Mouse (Mus musculus) megakaryocyte, embryonic 14.5 days (primary cell): ENCODE measurements around the gene Piezo1. TPM values are rescaled to one million over a fixed set of nuclear protein-coding genes. Genes with fewer than 3 reads are reported as not detected.

Experiments used
- H3K27me3 ChIP-seq: replicated peaks from 2 replicates; pipeline ENCODE3; 2012; ENCODE audit warnings: inconsistent platforms
- H3K36me3 ChIP-seq: replicated peaks from 2 replicates; pipeline ENCODE3; 2012; ENCODE audit warnings: low read length, inconsistent platforms, mixed read lengths
- H3K4me1 ChIP-seq: 2 replicates; pipeline ENCODE4 v1.6.1; 2012; ENCODE audit warnings: inconsistent platforms
- H3K4me3 ChIP-seq: replicated peaks from 2 replicates; pipeline ENCODE3; 2012; ENCODE audit warnings: moderate library complexity, mild to moderate bottlenecking, inconsistent platforms
- H3K9me3 ChIP-seq: 2 replicates; pipeline ENCODE4 v1.6.1; 2012; ENCODE audit warnings: inconsistent platforms
- FLI1 ChIP-seq: IDR thresholded peaks from 2 replicates; pipeline ENCODE4 v1.6.1; 2012; ENCODE audit warnings: low read length, inconsistent platforms, mixed read lengths
- GATA1 ChIP-seq: IDR thresholded peaks from 3 replicates; pipeline ENCODE4 v1.6.1; 2012; ENCODE audit warnings: mixed read lengths, low read length, inconsistent platforms, borderline replicate concordance
- polyA plus RNA-seq: library from polyadenylated mRNA; stranded (reverse); fragments of >175 nt; gene quantifications from 2 replicates; pipeline ENCODE4 v1.2.3, GENCODE M21; 2012; ENCODE audit warnings: low replicate concordance; ENCODE audit not compliant: insufficient read depth

Gene Piezo1
- polyA plus RNA-seq, 1 experiment = 25.0 TPM

DNA sequence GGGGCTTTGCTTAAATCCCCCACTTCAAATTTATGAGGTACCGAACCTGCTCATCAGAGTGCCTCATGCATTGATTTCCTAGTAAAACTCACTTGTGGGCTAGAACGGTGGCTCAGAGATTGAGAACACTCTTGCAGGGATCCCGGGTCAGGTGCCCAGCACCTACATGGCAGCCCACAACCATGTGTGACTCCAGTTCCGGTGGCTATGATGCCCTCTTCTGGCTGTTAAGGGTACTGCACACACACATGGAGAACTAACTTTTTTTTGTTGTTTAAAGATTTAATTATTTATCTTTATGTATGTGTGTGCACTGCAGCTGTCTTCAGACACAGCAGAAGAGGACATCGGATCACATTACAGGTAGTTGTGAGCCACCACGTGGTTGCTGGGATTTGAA, 115.8 kb downstream of the Piezo1 start:
- TF ChIP-seq FLI1 = no peak
- TF ChIP-seq GATA1 = no peak
- H3K9me3 ChIP-seq = no peaks in the 10 kb centered on the region
- peaks cover 94% of the 10 kb centered on the region for H3K36me3 ChIP-seq
- H3K27me3 ChIP-seq = no peaks in the 10 kb centered on the region
- H3K4me3 ChIP-seq = no peak overlapping the region
- H3K4me1 ChIP-seq = peaks cover 94% of the 10 kb centered on the region

DNA sequence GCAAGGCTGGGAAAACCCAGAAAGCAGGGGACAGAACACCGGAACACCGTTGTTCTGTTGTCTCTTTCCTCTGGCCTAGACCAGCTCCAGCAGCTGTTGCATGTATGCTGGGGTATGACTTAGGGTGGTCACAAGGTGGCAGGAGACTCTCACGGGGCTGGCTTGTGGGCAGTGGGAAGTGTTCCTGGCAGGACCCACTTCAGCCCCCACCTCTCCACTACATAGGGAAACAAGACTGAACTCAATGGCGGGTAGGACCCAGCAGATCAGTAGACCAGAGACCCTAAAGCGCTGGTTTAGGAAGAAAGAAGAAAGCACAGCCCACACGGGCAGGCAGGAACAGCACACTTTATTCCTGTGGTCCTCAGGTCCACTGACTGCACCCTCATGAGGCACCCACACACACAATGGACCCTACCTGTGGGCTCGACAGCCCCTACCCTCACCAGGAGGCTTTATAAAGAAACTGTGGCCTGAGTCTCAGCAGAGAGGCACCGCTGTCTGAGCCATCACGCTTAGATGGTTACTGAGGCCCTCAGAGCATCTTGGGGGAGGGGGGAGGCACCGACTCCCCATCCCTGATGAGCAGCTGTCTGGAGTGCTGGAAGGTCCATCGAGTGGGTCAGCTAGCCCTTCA, 117.7 kb downstream of the Piezo1 start:
- peaks cover 94% of the 10 kb centered on the region for H3K4me1 ChIP-seq
- H3K27me3 ChIP-seq = no peaks in the 10 kb centered on the region
- H3K4me3 ChIP-seq = peak overlapping the region; percentile 92
- TF ChIP-seq GATA1 = no peak
- TF ChIP-seq FLI1 = no peak
- H3K36me3 ChIP-seq = peaks cover 91% of the 10 kb centered on the region
- H3K9me3 ChIP-seq = no peaks in the 10 kb centered on the region

- Histone ChIP-seq H3K36me3 (peaks cover 91% of the 10 kb centered on the region), H3K4me3 (peak within 1 kb of the TSS; percentile 92)
These were observed 118.5 kb downstream of the Piezo1 start, which contains the start of gene Cyba for GRCm38 (mm10) chr8:122432443-122433268. TSS of gene Cyba (minus strand) at chr8:122432930.

More at GRCm38 (mm10) chr8:122432443-122433268, 118.5 kb downstream of the Piezo1 start, which contains the start of gene Cyba:
- Histone ChIP-seq H3K4me1 (peaks cover 94% of the 10 kb centered on the region), H3K9me3 (no peaks in the 10 kb centered on the region), H3K27me3 (no peaks in the 10 kb centered on the region)
- TF ChIP-seq FLI1 (no peak), GATA1 (no peak)

Other genes starting within 250 kb of the Piezo1 start
- 1.8 TPM in 1 of 2 replicates, not detected in the other for gene Trhr2, start 190.6 kb downstream of the Piezo1 start, polyA plus RNA-seq
- 80.4 and 130 TPM in 2 replicates for gene Zc3h18, start 174.7 kb downstream of the Piezo1 start, polyA plus RNA-seq
- 0.68 TPM in 1 of 2 replicates, not detected in the other for gene Il17c, start 129.3 kb downstream of the Piezo1 start, polyA plus RNA-seq
- 3,699 and 12,582 TPM in 2 replicates for gene Cyba, start 118.4 kb downstream of the Piezo1 start, polyA plus RNA-seq
- gene Mvd, start 107.9 kb downstream of the Piezo1 start, polyA plus RNA-seq = 66.0 and 142 TPM in 2 replicates
- 2.8 and 8.0 TPM in 2 replicates for gene Snai3, start 90.6 kb downstream of the Piezo1 start, polyA plus RNA-seq
- gene Rnf166, start 75.3 kb downstream of the Piezo1 start, polyA plus RNA-seq = 86.9 and 219 TPM in 2 replicates
- gene Ctu2, start 75.2 kb downstream of the Piezo1 start, polyA plus RNA-seq = 40.5 and 70.3 TPM in 2 replicates
- 68.9 and 81.7 TPM in 2 replicates for gene Cdt1, start 16.7 kb upstream of the Piezo1 start, polyA plus RNA-seq
- gene Aprt, start 25.6 kb upstream of the Piezo1 start, polyA plus RNA-seq = 257 and 338 TPM in 2 replicates
- gene Galns, start 60.1 kb upstream of the Piezo1 start, polyA plus RNA-seq = 12.6 and 15.3 TPM in 2 replicates
- 2.2 TPM in 1 of 2 replicates, not detected in the other for gene Trappc2l, start 60.3 kb upstream of the Piezo1 start, polyA plus RNA-seq
- 0.25 TPM in 1 of 2 replicates, not detected in the other for gene Pabpn1l, start 71.4 kb upstream of the Piezo1 start, polyA plus RNA-seq
- gene Cbfa2t3, start 147.8 kb upstream of the Piezo1 start, polyA plus RNA-seq = 54.9 and 189 TPM in 2 replicates
- 9.9 and 23.1 TPM in 2 replicates for gene Acsf3, start 224.2 kb upstream of the Piezo1 start, polyA plus RNA-seq